Mouse (Mus musculus): ENCODE measurements around the gene Thsd7b.

- no peak for TF ChIP-seq CTCF (IDR thresholded peaks at IDR 0.05; ENCODE audit: control insufficient read depth, insufficient read depth, low read length)
- TF ChIP-seq POLR2A (IDR thresholded peaks at IDR 0.05; ENCODE audit: borderline replicate concordance, control insufficient read depth, low read depth, low read length) = no peak
Measured at GRCm38 (mm10) chr1:129562707-129563106, 289.6 kb downstream of the Thsd7b start.

Data from bone marrow, adult 2 months (tissue).